Mouse (Mus musculus): ENCODE measurements around the gene Pde4c.

DNA sequence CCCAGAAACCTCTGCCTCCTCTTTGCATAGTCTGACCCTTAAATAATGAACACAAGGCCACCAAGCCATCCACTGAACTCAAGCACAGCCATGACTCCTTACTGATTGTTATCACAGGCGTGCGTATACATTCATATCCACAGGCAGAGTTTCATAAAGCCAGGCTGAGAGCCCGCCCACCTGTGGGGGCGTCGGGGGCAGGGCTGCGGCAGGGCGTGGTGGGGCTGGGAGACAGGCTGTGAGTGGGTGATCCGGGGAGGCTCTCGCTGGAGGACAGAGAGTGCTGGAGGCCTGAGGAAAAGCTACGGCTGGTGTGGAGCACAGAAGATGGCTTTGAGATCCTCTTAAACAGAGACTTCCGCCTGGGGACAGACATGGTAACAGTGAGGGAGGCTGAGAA is 56.6 kb downstream of the Pde4c start:
- TF ChIP-seq POLR2A (IDR thresholded peaks at IDR 0.05; ENCODE audit: borderline replicate concordance, extremely low read depth, low read depth, low read length) (no peak), CTCF (IDR thresholded peaks at IDR 0.05; ENCODE audit: insufficient read depth, low read length) (no peak)

Measured in lung, adult 2 months (tissue).